Mouse (Mus musculus): ENCODE data around the gene Cacna1a.

Cacna1a gene

DNA sequence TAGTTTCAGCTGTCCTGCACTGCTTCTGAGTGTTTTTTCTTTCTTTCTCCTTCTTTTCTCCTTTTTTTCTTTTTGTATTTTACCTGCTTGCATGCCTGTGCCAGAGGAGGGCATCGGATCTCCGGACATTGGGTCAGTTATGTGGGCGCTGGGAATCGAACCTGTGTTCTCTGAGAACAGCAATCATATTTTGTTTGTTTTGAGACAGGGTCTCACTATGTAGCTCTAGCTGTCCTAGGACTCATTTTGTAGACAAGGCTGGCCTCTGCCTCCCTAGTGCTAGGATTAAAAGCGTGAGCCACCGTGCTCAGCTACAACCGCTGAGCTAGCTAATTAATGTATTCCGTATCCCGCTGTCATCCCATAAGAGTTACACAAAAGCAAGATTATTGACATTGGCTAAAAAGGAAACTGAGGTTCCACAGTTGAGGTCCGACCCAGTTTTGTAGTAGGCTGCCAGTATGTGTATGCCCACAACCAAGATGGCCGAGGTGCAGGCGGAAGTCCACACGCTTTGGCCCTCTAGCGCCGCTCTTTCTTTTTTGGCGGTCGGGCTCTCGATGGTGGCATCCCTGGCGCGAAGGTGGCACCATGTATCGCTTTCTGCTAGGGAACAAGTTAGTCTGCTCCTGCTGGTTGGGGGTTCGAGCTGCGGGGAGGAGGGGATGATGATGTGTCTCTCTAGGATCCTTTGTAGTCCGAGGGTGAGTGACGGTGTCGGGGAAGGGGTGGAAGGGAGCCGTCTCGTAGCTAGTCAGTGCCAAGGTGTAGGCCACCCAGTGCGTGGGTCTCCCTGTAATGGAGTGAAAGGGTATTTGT, 276.5 kb downstream of the Cacna1a start:
- peak; percentile 87 to 89 for DNase-seq

DNA sequence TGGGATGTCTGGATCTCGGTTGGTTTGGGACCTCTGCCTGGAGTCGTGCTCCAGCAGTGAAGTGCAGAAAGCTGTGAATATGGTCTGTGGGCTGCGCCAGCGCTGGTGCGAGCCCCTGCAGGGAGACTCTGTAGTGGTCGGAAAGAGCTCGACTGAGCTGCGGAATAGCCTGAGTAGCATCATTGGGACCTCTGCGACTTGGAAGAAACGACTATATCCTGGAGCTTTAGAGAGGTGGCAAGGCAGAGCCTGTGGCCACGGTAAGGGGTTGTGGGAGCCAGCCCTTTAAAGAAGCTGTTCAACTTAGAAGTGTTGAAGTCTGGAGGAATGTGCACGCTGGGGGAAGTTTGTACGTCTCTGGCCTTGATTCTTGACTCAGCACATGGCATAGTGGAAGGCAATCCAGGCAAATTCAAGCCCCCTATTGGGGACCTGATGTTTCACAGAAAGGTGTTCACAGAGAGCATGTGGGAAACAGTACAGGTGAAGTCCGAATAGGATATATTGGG, 277.2 kb downstream of the Cacna1a start:
- no peak for DNase-seq

DNA sequence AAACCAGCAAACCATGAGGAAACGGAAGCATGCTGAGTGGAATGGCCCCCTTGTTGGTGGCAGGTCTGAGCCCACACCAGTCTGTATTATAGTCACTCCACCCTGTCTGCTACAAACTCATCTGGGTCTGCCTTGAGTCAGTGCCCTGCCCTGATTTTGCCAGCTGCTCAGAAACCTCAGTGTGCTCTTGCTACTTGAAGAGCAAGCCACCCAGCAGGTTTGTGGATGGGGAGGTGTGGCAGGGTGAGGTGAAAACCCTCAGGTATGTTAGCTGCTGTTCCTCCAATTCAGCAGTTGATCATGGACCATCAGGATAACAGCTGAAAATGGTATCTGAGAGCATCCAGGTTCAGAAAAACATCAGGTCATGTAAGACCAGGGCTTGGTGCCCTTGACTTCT, 279.8 kb downstream of the Cacna1a start:
- DNase-seq, result no peak

DNA sequence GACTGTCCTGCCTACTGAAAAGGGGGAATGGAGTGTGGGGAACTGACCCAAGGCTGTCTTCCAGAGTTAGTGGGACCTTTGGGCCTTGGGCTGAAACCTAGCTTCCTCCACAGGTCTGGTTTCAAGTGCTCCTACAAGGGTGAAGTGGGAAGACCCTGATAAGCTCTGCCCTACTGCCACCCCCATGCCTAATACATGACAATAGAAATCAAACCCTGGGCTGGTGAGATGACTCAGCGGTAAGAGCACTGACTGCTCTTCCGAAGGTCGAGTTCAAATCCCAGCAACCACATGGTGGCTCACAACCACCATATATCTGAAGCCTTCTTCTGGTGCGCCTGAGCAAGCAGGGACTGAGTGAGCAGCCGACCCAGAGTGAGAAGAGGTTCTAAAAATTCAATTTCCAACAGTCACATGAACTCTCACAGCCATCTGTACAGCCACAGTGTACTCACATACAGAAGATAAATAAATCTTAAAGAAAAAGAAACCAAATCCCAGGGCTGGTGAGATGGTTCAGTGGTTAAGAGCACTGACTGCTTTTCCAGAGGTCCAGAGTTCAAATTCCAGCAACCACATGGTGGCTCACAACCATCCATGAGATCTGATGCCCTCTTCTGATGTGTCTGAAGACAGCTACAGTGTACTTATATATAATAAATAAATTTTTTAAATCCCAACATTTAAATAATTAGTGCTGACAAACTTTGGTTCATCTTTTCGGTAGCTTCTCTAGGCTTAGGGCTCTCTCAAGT, 280.7 kb downstream of the Cacna1a start:
- peak; percentile 50 to 54 for DNase-seq

DNA sequence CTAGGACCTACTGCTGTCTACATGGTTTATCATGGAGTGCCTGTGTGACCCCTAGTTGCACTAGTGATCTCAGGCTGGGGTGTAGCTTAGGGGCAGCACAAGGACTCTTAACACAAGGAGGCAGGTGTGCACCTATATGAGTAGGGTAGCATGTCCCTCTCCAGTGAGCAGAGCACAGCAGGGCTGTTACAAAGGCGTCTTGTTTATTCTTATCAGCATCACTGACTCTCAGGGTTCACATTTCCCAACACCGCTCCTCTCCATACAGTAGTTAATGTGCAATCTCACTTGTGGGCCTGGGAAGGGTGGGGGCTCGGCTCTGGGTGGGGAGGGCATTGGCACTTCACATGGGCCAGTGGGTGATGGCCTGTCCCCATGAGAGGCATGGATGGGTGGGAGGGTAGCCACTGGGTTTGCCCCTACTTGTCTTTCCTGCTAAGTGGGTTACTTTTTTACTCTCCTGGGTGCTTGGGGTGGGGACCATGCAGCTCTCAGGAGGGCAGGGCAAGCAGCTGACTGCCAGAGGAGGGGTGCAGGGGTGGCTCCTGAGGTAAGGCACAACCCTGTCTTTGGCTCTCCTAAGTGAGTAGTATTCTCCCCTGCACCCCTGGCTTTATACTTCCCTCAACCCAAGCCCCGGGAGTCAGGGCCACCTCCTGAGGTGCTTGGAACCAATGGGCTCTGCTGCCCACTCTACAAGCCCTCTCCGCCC, 282.2 kb downstream of the Cacna1a start:
- DNase-seq, result peak; percentile 27 to 51

DNA sequence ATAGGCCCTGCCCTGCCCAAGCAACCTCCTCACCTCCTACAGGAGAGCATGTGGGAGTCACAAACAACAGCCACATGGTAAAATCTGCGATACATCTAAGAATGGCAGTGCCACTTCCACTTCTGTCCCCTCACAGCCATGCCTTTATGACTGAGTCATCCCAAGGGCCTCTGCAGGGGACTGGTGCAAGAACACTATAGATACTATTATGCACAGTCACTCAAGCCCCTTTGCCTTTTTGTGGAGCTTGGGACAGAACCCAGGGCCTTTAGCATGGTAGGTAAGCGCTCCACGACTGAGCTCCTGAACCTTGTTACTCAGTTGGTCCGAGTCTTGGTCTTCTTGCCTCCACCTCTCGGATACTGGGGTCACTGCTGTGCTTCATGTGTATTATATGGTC, 289.1 kb downstream of the Cacna1a start:
- DNase-seq, result no peak

DNA sequence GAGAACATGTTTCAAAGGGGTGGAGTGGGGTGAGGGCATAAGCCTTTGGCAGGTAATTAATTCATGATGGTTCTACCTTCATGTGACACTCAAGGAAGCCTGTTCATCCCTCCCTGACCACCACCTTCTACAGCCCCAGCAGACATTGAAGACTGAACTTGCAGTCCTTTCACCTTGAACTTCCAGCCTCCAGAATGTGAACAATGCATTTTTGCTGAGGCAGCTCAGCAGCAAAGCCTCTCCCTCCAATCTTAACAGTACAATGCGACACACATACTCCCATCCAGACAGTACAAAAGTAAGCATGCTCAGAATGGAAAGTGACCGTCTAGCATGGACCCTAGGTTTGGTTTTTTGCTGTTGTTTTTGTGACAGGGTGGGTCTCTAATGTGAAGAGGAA, 293.2 kb downstream of the Cacna1a start:
- no peak for DNase-seq

DNA sequence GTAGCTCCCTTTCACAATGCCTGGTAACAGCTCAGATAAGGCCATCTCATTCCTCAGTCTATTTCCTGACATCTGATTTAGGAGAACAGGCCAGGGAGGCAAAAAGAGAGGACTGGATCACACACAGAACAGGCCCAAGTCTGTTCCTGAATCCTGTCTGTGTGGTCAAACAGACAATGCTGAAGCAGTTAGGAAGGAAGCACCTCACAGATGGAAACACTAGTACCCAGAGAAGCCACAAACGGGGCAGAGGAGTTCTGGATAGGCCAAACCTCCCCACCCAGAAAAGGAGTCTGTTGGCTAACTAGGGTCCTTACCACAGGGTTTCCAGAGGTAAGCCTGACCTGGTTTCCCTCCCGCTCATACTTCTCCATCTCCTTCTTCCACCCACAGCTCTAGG, 294.0 kb downstream of the Cacna1a start:
- DNase-seq, result no peak

DNA sequence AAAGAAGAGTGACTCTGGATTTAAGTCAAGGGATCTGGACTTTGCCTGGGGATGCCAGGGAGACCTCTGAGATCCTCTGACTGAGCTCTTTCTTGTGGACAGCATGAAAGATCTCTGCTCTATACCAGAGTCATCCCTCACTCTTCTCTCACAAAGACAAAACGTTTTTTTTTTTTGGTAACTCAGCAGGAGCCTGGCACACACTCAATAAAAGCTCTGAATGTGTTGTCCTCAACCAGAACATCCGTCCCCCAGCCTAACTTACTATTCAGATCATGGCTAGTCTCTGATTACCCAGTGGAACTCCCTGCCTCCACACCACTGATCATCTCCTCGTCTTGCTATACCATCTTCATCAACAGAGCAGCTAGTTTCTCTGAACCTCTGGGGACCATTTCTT, 296.3 kb downstream of the Cacna1a start:
- no peak for DNase-seq

DNA sequence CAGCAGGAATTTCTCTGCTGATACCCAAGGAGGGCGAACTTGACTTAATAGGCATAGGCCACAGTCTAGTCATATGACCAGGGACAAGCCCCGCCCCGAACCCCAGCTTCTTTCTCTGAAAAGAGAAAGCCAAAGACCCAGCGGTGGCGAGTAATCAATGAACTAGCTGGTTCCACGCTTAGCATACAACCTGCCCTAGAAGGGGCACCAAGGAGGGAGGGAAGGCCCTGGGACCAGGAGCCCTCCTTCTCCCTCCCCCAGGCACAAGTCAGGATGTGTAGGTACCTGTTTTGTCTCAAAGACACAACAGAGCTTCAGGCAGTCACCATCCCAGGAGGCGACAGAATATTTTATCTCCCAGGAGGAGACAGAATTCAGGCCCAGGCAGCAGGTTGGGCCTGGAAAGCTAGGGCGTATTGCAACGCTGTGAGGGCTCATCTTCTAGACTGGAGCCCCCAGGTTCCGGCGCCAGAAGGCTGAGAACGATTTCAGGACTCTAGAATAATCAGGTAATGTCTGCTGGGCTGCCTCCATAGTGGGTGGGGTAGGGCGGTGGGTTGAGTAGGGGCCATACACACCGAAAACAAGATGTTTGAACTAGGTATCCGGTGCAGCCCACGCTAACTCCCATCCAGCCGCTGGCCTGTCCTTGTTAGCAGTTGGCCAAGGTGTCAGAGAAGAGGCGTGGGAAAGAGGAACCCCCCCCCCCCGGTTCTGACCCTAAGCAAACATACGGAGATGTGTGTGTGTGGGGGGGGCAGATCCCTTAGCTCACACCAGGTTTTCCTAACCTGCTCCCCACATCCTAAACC, 298.2 kb downstream of the Cacna1a start, which contains the start of gene Trmt1:
Gene Trmt1 (plus strand): TSS at position 117 of the 812 bp plus-strand sequence.
- peak; percentile 54 to 75 for DNase-seq

DNA sequence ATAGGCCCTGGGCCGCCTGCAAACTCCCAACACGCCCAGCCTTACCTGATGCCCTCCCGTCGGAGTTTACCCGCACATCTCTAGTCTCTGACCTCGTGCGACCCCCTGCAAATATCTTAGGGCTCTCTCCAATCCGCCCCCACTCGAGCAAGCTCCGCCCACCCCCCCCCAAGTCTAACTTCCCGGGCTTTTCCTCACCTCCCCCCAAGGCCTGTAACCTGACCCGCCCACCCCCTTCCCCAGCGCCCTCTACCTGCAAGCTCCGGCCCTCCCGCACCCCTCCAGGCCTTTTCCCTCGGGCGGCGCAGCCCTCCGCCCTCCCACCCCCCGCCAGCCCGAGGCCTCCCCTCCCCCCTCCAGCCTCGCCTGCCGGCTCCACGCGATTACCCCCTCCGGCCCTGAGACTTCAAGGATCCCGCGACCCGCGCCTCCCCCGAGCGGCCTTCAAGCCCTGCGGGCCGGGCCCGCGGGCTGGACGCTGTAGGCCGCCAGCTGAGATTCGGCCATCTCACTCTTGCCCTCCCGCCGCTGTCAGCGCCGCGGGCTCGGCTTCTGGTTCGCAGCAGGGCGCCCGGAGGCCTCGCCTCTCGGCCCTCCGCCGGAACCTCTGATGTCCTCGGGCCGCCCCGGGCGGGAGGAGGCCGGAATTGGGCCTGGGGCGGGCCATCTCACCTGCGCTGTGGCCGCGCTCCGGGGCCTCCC, 298.9 kb downstream of the Cacna1a start:
- peak; percentile 34 to 59 for DNase-seq

DNA sequence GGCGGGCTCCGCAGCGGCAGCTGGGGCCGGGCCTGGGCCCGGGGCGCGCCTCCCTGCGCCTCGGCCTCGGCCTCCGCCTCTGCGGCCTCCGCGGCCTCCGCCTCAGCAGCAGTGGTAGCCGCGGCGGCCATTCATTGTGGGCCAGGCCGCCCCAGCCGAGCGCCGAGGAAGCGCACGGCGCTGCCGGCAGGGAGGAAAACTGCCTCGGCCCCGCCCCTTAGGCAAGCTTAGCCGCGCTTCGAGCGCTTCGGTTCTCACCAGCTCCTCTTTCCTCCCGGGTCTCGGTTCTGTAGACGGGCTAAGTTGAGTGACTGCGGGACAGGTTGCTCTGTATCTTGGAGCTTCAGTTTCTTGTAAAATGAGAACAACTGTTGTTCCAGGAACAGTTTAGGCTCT, 299.5 kb downstream of the Cacna1a start, which contains the start of gene Nacc1:
Gene Nacc1 (minus strand): TSS at position 158 of the 396 bp plus-strand sequence.
- DNase-seq, result peak; percentile 92 to 96

DNA sequence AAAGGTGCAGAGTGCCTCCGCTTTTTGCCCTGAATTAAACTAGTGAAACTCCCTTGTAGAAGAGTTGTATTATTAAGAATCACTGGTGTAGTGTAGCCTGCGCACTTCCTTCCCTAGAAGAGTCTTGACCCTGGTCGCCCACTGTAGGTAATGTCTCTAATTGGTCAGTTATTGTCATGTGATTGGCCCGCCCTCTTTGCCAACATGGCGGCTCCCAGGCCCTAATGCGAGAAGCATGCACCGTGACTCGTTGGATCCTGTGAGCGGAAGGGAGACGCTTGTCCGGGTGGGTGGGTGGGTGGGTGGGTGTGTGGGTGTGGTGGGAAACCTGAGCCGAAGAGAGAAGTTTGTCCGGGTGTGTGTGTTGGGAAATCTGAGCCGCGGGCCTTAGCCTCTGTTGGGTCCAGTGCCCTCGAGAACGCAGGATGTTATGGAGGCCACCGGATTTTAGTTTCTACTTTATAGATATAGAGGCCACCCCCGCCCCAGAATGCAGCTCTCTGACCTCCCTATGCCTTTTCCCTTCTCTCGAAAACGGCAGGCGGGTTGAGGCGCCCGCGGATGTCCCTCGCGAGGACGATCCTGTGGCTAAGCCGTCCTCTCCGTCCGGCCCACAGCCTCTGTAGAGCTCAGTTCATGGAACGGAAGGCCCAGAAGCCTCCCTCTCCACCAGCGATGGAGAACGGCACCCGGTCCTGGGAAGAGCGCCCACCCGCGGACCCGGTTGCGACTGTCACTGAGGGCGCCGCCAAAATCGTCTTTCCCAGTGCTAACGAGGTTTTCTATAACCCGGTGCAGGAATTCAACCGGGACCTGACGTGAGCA, 301.1 kb downstream of the Cacna1a start:
- peak; percentile 93 to 95 for DNase-seq
